Mouse (Mus musculus) limb, embryonic 15.5 days (tissue): Measurements from ENCODE around the gene Xylt1. TPM values are rescaled to one million over a fixed set of nuclear protein-coding genes. Genes with fewer than 3 reads are reported as not detected.

Experiments
- ATAC-seq: fragments of 200-750 bp; cut with Nextera tagmentation; 2 replicates; pipeline ENCODE4 v1.8.0; 2017; ENCODE audit warnings: low read depth, moderate TSS enrichment; ENCODE audit not compliant: insufficient number of reproducible peaks, low FRiP score, low TSS enrichment
- H3K27ac ChIP-seq: fragments of 300-500 bp; sonication (generic); 2 replicates; pipeline ENCODE4 v1.5.1; 2015; ENCODE audit warnings: moderate library complexity, mild to moderate bottlenecking, inconsistent platforms
- H3K27me3 ChIP-seq: fragments of 300-500 bp; sonication (generic); 2 replicates; pipeline ENCODE4 v1.6.1; 2015; ENCODE audit warnings: inconsistent platforms
- H3K36me3 ChIP-seq: fragments of 300-500 bp; sonication (generic); 2 replicates; pipeline ENCODE4 v1.6.1; 2015; ENCODE audit warnings: inconsistent platforms
- H3K4me1 ChIP-seq: fragments of 300-500 bp; sonication (generic); 2 replicates; pipeline ENCODE4 v1.6.1; 2015; ENCODE audit warnings: inconsistent platforms
- H3K4me2 ChIP-seq: fragments of 300-500 bp; sonication (generic); 2 replicates; pipeline ENCODE4 v1.6.1; 2015; ENCODE audit warnings: mild to moderate bottlenecking, inconsistent platforms
- H3K4me3 ChIP-seq: fragments of 300-500 bp; sonication (generic); 2 replicates; pipeline ENCODE4 v1.5.1; 2015; ENCODE audit warnings: mild to moderate bottlenecking, inconsistent platforms
- H3K9ac ChIP-seq: fragments of 300-500 bp; sonication (generic); 2 replicates; pipeline ENCODE4 v1.6.1; 2015; ENCODE audit warnings: inconsistent platforms
- H3K9me3 ChIP-seq: fragments of 300-500 bp; sonication (generic); 2 replicates; pipeline ENCODE4 v1.6.1; 2016; ENCODE audit warnings: inconsistent platforms
- whole genome bisulfite sequencing: fragments of 180-500 bp; shearing (Covaris S2); methylation state at CpG from one replicate; pipeline ENCODE4 v1.1.7; 2015; 5-methylcytosine and 5-hydroxymethylcytosine counted together
- polyA plus RNA-seq: library from polyadenylated mRNA; unstranded; fragments of >200 nt; fragmentation: Nextera tagmentation; extraction: Ambion mirVana; gene quantifications from 2 replicates; pipeline ENCODE4 v1.2.1, GENCODE M21; 2015

Xylt1 gene
- polyA plus RNA-seq, 1 experiment from 2014 or later: 2.9 TPM

DNA sequence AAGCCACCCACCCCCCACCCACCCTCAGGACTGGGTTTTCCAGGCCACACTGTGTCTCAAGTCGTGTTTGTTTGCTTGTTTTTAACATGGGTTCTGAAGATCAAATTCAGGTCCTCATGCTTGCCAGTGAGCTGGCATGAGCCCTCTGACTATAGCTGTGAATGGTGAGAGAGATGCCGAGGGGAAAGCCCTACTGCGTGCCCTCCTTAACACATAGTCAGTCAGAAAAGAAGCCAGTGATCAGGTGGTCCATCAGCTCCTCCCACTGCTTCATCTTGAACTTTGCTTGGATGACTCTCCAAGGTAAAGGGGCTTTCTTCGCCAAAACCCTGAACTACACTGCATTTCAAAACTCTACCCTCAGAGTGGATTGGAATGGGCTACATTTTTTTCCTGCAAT, 183.8 kb downstream of the Xylt1 start:
- WGBS: 85% methylated on average over 4 of the region's 4 CpGs

DNA sequence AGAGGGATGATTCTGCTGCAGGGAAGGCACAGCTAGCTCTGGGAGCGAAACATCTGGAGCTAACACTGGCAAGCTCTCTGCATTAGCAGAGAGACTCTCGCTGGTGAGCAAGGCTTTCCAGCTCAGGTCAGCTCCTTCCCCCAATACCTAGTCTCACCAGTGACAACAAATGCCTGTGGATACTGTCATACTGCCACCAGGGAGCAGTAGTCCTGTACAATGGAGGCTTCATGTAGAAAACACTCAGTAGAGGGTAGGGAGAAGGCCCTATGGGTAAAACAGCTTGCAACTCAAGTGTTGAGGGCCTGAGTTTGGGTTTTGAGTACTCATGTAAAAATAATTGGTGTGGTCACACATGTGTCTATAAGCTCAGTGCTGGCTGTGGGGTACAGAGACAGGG, 185.3 kb downstream of the Xylt1 start:
- WGBS: 73% methylated on average over 2 of the region's 2 CpGs
- no peak overlapping the region for H3K27ac ChIP-seq
- no peak for ATAC-seq

More for the DNA sequence above, 183.8 kb downstream of the Xylt1 start:
- Histone ChIP-seq H3K4me2 (no peak overlapping the region), H3K4me1 (peaks cover 4% of the 10 kb centered on the region), H3K27me3 (no peaks in the 10 kb centered on the region), H3K27ac (no peak overlapping the region), H3K9me3 (no peaks in the 10 kb centered on the region), H3K9ac (no peak overlapping the region), H3K4me3 (no peak overlapping the region), H3K36me3 (no peaks in the 10 kb centered on the region)
- ATAC-seq: no peak

DNA sequence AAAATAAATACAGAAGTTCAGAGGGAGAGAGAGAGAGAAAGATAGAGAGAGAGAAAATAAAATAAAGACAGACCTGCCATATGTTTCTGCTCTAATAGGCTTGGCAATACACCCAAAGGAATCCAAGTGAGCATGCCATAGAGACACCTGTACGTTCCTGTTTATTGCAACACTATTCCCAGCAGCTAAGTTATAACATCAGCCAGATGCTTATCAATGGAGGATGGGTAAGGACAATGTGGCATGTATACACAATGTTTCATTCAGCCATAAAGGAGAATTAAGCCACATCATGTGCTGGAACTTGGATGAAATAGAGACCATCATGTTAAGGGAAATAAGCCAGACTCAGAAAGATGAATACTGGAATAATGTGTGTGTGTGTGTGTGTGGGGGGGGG, 186.1 kb downstream of the Xylt1 start:
- Histone ChIP-seq H3K9ac (no peak overlapping the region), H3K4me2 (no peak overlapping the region), H3K27ac (no peak overlapping the region), H3K36me3 (no peaks in the 10 kb centered on the region), H3K4me1 (peaks cover 4% of the 10 kb centered on the region), H3K27me3 (no peaks in the 10 kb centered on the region), H3K9me3 (no peaks in the 10 kb centered on the region), H3K4me3 (no peak overlapping the region)
- 58% methylated on average over 1 of the region's 1 CpGs for WGBS
- no peak for ATAC-seq

More for the DNA sequence above, 185.3 kb downstream of the Xylt1 start:
- Histone ChIP-seq H3K27me3 (no peaks in the 10 kb centered on the region), H3K4me1 (peaks cover 4% of the 10 kb centered on the region), H3K4me2 (no peak overlapping the region), H3K4me3 (no peak overlapping the region), H3K36me3 (no peaks in the 10 kb centered on the region), H3K9ac (no peak overlapping the region), H3K9me3 (no peaks in the 10 kb centered on the region)

DNA sequence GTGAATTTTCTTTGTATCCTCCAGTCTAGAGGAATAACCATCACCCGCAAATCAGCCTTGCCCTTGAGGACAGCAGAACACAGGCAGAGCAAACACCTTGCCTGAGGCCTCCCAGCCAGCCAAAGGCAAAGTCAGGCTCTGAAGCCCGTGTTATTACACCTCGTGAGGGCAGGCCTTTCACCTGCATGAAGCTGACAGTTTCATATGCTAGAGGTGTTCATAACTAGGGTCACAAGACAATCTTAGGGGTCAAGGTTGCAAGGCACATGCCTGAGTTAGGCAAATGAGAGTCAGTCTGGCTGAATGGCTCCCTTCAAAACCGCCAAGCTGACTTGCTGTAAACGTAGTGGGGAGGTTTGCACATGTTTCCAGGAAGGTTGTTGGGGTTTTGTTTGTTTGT, 186.5 kb downstream of the Xylt1 start:
- no peak for ATAC-seq
- H3K4me1 ChIP-seq: peaks cover 7% of the 10 kb centered on the region
- H3K27me3 ChIP-seq: no peaks in the 10 kb centered on the region
- no peak overlapping the region for H3K4me2 ChIP-seq
- H3K9me3 ChIP-seq: no peaks in the 10 kb centered on the region
- H3K4me3 ChIP-seq: no peak overlapping the region
- WGBS: 67% methylated on average over 5 of the region's 5 CpGs
- no peaks in the 10 kb centered on the region for H3K36me3 ChIP-seq
- no peak overlapping the region for H3K9ac ChIP-seq
- no peak overlapping the region for H3K27ac ChIP-seq

DNA sequence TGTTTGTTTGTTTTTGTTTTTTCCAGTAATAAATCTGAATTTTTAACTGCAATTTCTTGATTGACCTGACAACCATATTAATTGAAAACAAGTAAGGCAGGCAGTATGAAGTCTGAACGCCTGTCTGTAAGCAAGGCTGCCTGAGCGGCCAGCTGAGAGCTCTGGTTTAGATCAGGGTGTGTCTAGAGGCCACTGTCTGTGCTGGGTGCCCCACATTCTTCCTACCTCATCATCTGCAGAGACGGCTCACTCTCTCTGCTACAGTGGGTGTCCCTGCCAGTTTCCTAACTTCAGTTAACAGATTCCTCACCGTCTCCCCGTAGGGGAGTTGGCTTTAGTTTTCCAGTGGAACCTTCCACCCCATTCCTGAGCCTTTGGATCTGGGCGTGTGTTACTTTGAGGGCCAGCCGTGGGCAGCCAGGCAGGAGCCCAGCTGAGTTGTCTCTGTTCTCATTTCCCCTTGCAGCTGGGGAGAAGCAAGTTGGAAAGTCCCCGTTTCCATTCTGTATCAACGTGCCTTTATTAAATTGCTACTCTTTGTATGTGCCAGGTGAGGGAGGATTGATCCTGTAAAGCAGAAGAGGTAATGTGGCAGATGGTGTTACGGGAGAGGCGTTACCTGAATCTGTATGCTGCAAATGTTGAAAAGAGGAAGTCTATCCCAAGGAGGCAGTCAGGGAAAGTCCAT, 187.0 kb downstream of the Xylt1 start:
- no peak for ATAC-seq
- WGBS: 57% methylated on average over 11 of the region's 11 CpGs
- Histone ChIP-seq H3K9me3 (no peaks in the 10 kb centered on the region), H3K9ac (no peak overlapping the region), H3K4me2 (no peak overlapping the region), H3K27ac (no peak overlapping the region), H3K4me3 (no peak overlapping the region), H3K36me3 (no peaks in the 10 kb centered on the region), H3K27me3 (no peaks in the 10 kb centered on the region), H3K4me1 (peaks cover 7% of the 10 kb centered on the region)

DNA sequence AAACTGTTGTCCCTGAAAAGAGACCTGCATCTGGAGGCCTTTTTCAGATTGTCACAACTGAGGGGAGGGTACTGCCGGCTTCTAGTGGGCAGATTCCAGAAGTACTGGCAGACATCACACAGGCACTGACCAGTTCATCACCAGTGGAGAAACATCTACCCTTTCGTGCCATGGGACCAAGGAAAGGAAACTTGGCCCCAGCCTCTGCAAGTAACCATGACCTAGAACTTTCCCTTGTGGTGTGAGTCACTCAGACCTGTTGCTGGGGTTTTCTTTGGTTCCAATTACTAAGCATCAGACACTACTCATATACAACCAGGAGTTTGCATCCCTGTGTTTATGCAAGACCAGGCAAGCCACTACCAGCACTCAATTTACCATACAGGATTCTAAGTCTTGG, 190.4 kb downstream of the Xylt1 start:
- Histone ChIP-seq H3K4me3 (no peak overlapping the region), H3K27ac (no peak overlapping the region), H3K9ac (no peak overlapping the region), H3K27me3 (no peaks in the 10 kb centered on the region), H3K4me1 (peaks cover 11% of the 10 kb centered on the region), H3K36me3 (no peaks in the 10 kb centered on the region), H3K4me2 (no peak overlapping the region), H3K9me3 (no peaks in the 10 kb centered on the region)
- no peak for ATAC-seq
- WGBS: 84% methylated on average over 2 of the region's 2 CpGs

DNA sequence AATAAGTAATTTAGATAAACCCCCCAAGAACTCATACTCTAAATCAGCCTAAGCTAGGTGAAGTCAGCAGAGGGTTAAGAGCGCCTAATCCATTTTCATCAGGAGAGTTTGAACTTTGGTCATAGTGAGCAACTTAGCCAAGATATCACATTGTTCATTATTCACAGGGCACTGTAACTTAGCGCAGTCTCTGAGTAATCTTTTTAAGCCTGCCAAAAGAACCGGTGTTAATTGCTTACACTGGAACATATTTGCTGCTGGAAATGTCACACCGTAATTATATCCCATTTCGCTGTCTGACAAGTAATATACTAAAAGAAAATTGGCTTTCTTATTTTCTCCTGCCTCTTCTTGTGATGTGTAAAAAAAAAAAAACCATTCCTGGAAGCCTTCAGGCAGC, 190.9 kb downstream of the Xylt1 start:
- Histone ChIP-seq H3K4me2 (no peak overlapping the region), H3K9ac (no peak overlapping the region), H3K4me3 (no peak overlapping the region), H3K27me3 (no peaks in the 10 kb centered on the region), H3K4me1 (peaks cover 11% of the 10 kb centered on the region), H3K36me3 (no peaks in the 10 kb centered on the region), H3K9me3 (no peaks in the 10 kb centered on the region), H3K27ac (no peak overlapping the region)
- no peak for ATAC-seq
- WGBS: 44% methylated on average over 5 of the region's 5 CpGs

DNA sequence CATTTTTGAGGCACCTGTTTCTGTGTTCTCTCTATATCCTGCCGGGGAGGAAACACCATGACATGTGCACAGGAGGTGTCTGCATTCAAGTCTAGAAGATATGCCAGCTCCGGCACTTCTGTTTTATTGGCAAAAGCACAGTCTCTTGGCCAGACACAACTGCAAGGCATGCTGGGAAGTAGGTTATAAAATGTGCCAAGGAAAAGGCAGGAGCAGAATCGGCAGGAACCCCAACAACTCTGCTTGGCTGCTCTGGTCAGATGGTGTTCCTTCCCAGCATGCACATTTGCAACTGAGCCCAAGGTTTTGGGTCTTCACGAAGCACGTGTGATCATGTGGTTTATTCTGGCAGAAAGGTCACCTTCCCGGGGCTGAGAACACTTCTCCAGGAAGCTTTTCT, 192.4 kb downstream of the Xylt1 start:
- Histone ChIP-seq H3K4me3 (no peak overlapping the region), H3K4me2 (no peak overlapping the region), H3K27me3 (no peaks in the 10 kb centered on the region), H3K9me3 (no peaks in the 10 kb centered on the region), H3K9ac (no peak overlapping the region), H3K36me3 (no peaks in the 10 kb centered on the region), H3K27ac (no peak overlapping the region), H3K4me1 (peaks cover 7% of the 10 kb centered on the region; the same call in 1 of the 2 replicates)
- no peak for ATAC-seq
- 39% methylated on average over 6 of the region's 6 CpGs for WGBS

DNA sequence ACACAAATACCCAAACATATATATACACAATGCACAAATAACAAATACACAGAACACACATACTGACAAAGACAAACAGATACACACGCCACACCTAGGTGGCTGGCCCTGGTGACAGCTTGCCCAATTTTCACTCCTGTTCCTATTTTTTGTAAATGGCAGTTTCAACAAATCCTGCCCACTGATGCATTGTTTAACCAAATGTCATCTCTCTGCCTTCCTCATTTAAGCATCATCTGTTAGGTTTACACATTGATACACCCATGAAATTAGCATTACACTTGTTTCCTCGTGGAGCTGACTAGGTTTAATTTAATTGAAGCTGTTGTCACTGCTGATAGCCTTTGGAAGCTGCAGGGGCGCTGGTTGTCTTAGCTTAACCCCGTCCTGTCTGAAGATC, 194.6 kb downstream of the Xylt1 start:
- ATAC-seq: no peak
- no peaks in the 10 kb centered on the region for H3K9me3 ChIP-seq
- H3K27me3 ChIP-seq: no peaks in the 10 kb centered on the region
- no peak overlapping the region for H3K27ac ChIP-seq
- no peaks in the 10 kb centered on the region for H3K36me3 ChIP-seq
- no peak overlapping the region for H3K9ac ChIP-seq
- peaks cover 10% of the 10 kb centered on the region; the same call in 1 of the 2 replicates for H3K4me1 ChIP-seq
- H3K4me3 ChIP-seq: no peak overlapping the region
- 50% methylated on average over 4 of the region's 4 CpGs for WGBS
- no peak overlapping the region for H3K4me2 ChIP-seq

DNA sequence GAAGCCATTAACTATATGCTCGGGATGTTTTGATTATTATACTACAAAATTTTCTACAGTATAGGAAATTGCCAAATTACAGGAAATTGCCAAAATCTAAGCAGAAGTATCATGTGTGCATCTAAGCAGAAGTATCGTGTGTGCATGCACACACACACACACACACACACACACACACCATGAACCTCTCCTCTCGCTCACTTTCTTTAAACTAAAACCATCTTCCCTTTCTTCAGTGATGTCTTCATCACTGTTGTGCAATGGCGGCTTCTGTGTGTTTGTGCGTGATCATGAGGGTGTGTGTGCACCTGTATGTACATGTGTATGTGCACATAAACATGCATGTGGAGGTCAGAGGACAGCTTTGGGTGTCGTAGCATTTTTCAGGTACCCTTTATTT, 196.3 kb downstream of the Xylt1 start:
- H3K4me2 ChIP-seq: no peak overlapping the region
- WGBS: 93% methylated on average over 6 of the region's 6 CpGs
- no peak overlapping the region for H3K27ac ChIP-seq
- no peaks in the 10 kb centered on the region for H3K27me3 ChIP-seq
- H3K9me3 ChIP-seq: no peaks in the 10 kb centered on the region
- H3K4me1 ChIP-seq: peaks cover 8% of the 10 kb centered on the region; the same call in 1 of the 2 replicates
- no peaks in the 10 kb centered on the region for H3K36me3 ChIP-seq
- no peak overlapping the region for H3K4me3 ChIP-seq
- no peak for ATAC-seq
- H3K9ac ChIP-seq: no peak overlapping the region

DNA sequence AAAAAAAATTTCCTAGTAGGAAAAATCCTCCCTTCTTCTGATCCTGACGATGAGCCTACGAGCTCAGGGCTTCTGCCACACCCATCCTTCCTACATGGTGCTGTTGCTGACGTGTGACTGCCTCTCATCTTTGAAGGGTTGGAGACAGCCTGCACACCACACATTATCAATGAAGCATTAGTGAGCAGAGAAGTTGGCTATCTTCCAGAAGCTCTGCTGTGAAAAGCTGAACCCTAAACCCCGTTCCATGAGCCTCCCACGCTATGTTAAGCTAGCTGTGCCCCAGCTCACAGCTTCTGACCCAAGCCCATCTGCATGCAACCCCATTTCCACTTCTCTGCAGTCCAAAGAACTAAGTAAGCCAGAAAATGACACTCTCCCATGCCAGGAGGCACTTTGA, 204.4 kb downstream of the Xylt1 start:
- no peak for ATAC-seq
- H3K27ac ChIP-seq: no peak overlapping the region
- H3K27me3 ChIP-seq: no peaks in the 10 kb centered on the region
- no peak overlapping the region for H3K4me2 ChIP-seq
- 52% methylated on average over 5 of the region's 5 CpGs for WGBS
- H3K4me3 ChIP-seq: no peak overlapping the region
- no peaks in the 10 kb centered on the region for H3K4me1 ChIP-seq
- no peak overlapping the region for H3K9ac ChIP-seq
- no peaks in the 10 kb centered on the region for H3K36me3 ChIP-seq
- no peaks in the 10 kb centered on the region for H3K9me3 ChIP-seq

DNA sequence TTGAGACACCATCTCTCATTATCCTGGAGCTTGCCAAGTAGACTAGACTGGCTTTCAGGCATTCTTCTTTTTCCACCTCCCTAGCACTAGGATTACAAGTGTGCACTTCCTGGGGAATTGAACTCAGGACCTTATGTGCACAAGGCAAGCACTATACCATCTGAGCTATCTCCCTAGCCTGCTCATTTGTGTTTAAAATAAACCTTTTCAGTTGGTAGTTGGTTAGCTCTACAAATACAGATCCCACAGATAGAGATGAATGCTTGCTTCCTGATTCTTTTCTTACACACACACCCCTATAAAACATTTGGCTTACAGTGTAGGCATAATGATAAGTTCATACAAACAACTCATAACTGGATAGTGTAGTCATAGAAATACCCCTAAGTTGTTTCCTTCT, 206.0 kb downstream of the Xylt1 start:
- no peak for ATAC-seq
- Histone ChIP-seq H3K4me2 (no peak overlapping the region), H3K36me3 (no peaks in the 10 kb centered on the region), H3K27me3 (no peaks in the 10 kb centered on the region), H3K9me3 (no peaks in the 10 kb centered on the region), H3K9ac (no peak overlapping the region), H3K27ac (no peak overlapping the region), H3K4me1 (no peaks in the 10 kb centered on the region), H3K4me3 (no peak overlapping the region)
